In the genomic region with DNA sequence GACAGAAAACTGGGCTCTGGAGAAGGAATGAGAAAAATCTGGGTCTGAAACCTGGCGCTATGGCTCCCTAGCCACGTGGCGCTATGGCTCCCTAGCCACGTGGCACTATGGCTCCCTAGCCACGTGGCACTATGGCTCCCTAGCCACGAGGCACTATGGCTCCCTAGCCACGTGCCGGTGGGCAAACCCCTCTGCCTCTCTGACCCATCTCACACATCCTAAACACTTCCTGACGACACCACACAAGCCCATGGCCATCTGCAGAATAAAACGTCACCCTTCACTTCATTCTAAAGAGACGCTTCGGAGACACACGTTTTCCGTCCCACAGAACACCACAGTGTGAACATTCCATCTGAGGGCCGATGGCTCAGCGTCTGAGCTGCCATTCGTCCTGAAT, we compare ENCODE assay signal across 19 mouse cellular contexts.
A peak's percentile ranks its signal among the peaks of the same experiment; 100 is the strongest.
DNase-seq lines count a peak whose midpoint lies in the region; ATAC-seq and TF ChIP-seq lines count a peak whose summit lies in the region.
"Had no signal": no experiment of that assay in that cellular context is flagged by ENCODE, and none has a peak within 500 bp of the region (broad histone marks: within the 10 kb centered on the region; RNA-seq: fewer than 3 reads in every experiment).

No protein-coding gene starts in this region.

- no peaks in the 10 kb centered on the region for H3K4me1 ChIP-seq in midbrain, embryonic 11.5 days (ENCODE audit: control insufficient read depth, insufficient read depth, low read length)
- peaks cover 5% of the 10 kb centered on the region; the same call in 1 of the 2 replicates for H3K4me1 ChIP-seq in midbrain, postnatal 0 days (ENCODE audit: insufficient read depth, low read length)
- H3K4me1 ChIP-seq in CH12.LX (ENCODE audit: control insufficient read depth in 1 of 2, insufficient read depth in 2 of 2): peaks cover 4 to 55% of the 10 kb centered on the region in 2 experiments; a peak in 2 of 4 replicates

- no peaks in the 10 kb centered on the region for H3K36me3 ChIP-seq in midbrain, embryonic 11.5 days (ENCODE audit: control insufficient read depth, insufficient read depth, low read length)
- H3K36me3 ChIP-seq in midbrain, postnatal 0 days (ENCODE audit: insufficient read depth, low read length): no peaks in the 10 kb centered on the region
- peaks cover 0 to 4% of the 10 kb centered on the region in 2 experiments for H3K36me3 ChIP-seq in CH12.LX (replicated peaks in 1 of 2; ENCODE audit: control insufficient read depth in 1 of 2, insufficient read depth in 1 of 2, low read length in 1 of 2)

- no peak overlapping the region for H3K27ac ChIP-seq in midbrain, embryonic 11.5 days (ENCODE audit: low read depth, low read length)
- no peak overlapping the region for H3K27ac ChIP-seq in midbrain, postnatal 0 days (ENCODE audit: low read depth, low read length)
- no peak overlapping the region for H3K27ac ChIP-seq in CH12.LX (ENCODE audit: insufficient read depth, low read depth)

- no peak for TF ChIP-seq RAD21 in CH12.LX (IDR thresholded peaks at IDR 0.05; ENCODE audit: low read depth, low read length)

- DNase-seq in midbrain, embryonic 11.5 days (ENCODE audit: low spot score, missing footprints): peak; percentile 28
- no peak for DNase-seq in midbrain, postnatal 0 days (ENCODE audit: low spot score)
- peak; percentile 46 for DNase-seq in CH12.LX (ENCODE audit: extremely low read depth)
- DNase-seq in gastrocnemius, postnatal 4 days (ENCODE audit: low spot score in 2 of 2): no peak
- DNase-seq: adrenal gland, adult 2 months; adrenal gland, adult 8-10 months; adrenal gland, postnatal 10 days; adrenal gland, postnatal 14 days; adrenal gland, postnatal 25 days; adrenal gland, postnatal 36 days; B cell, adult 2 months; cerebellum, adult 11 months; cerebellum, adult 11-12 months; cerebellum, adult 18-20 months; cerebellum, adult 2 months had no signal

- no peak for TF ChIP-seq CTCF in midbrain, postnatal 0 days (IDR thresholded peaks at IDR 0.05)
- TF ChIP-seq CTCF in CH12.LX (conservative IDR thresholded peaks at IDR 0.05 in 1 of 2, IDR thresholded peaks at IDR 0.05 in 1 of 2; ENCODE audit: low read depth in 2 of 2, low read length in 2 of 2): no peak

- H3K79me2 ChIP-seq in CH12.LX (replicated peaks; ENCODE audit: control insufficient read depth, extremely low read depth, insufficient read depth, poor library complexity, severe bottlenecking): no peaks in the 10 kb centered on the region

- no peak overlapping the region for H3K4me3 ChIP-seq in midbrain, embryonic 11.5 days (ENCODE audit: low read depth, low read length)
- H3K4me3 ChIP-seq in midbrain, postnatal 0 days (ENCODE audit: low read depth, low read length): no peak overlapping the region
- H3K4me3 ChIP-seq in CH12.LX (replicated peaks in 1 of 3; ENCODE audit: low read depth in 2 of 3, low read length in 2 of 3, poor library complexity in 1 of 3): no peak overlapping the region

- no peak for ATAC-seq in midbrain, embryonic 11.5 days (ENCODE audit: low FRiP score)
- no peak for ATAC-seq in midbrain, postnatal 0 days (ENCODE audit: low FRiP score)
- ATAC-seq: activated CD4-positive, CD25-positive, alpha-beta regulatory T cell, adult 4 months; CD4-positive, CD25-positive, alpha-beta regulatory T cell, adult 4 months; Patski had no signal

- in situ Hi-C loops in CH12.LX (cut with MboI; ENCODE audit: low pct_ligation_motif_present, low pct_unique_long_range_greater_than_20kb, low sequenced_read_pairs): no loop called here

- no peak overlapping the region for H3K9ac ChIP-seq in midbrain, embryonic 11.5 days (ENCODE audit: low read length)
- no peak overlapping the region for H3K9ac ChIP-seq in midbrain, postnatal 0 days (replicated peaks; ENCODE audit: low read length, poor library complexity, severe bottlenecking)
- no peak overlapping the region for H3K9ac ChIP-seq in CH12.LX (ENCODE audit: insufficient read depth, low read depth)

- H3K4me2 ChIP-seq in midbrain, embryonic 11.5 days: no peak overlapping the region
- no peak overlapping the region for H3K4me2 ChIP-seq in midbrain, postnatal 0 days (ENCODE audit: low read depth, low read length, poor library complexity, severe bottlenecking)
- no peak overlapping the region for H3K4me2 ChIP-seq in CH12.LX (ENCODE audit: insufficient read depth, low read depth, poor library complexity, severe bottlenecking)

- dilution Hi-C loops in CH12.LX (cut with MboI; ENCODE audit: extremely low pct_ligation_motif_present, extremely low pct_unique_long_range_greater_than_20kb, low sequenced_read_pairs): no loop called here

- WGBS in midbrain, embryonic 11.5 days: 95% methylated on average over 17 of the region's 17 CpGs
- 95% methylated on average over 17 of the region's 17 CpGs for WGBS in midbrain, postnatal 0 days

- H3K27me3 ChIP-seq in midbrain, embryonic 11.5 days (ENCODE audit: control insufficient read depth, insufficient read depth, low read length): no peaks in the 10 kb centered on the region
- no peaks in the 10 kb centered on the region for H3K27me3 ChIP-seq in midbrain, postnatal 0 days (ENCODE audit: insufficient read depth, low read length)
- H3K27me3 ChIP-seq in CH12.LX (replicated peaks): no peaks in the 10 kb centered on the region
- H3K27me3 ChIP-seq: Patski had no signal

- TF ChIP-seq EP300 in CH12.LX (IDR thresholded peaks at IDR 0.05; ENCODE audit: low read length): no peak

- no peaks in the 10 kb centered on the region for H3K9me3 ChIP-seq in midbrain, embryonic 11.5 days (ENCODE audit: control insufficient read depth, low read length)
- H3K9me3 ChIP-seq in midbrain, postnatal 0 days (ENCODE audit: low read length): no peaks in the 10 kb centered on the region
- H3K9me3 ChIP-seq in CH12.LX (replicated peaks; ENCODE audit: low read length): no peaks in the 10 kb centered on the region
- H3K9me3 ChIP-seq: G1E had no signal

- no peak for TF ChIP-seq POLR2A in CH12.LX (IDR thresholded peaks at IDR 0.05; ENCODE audit: low read depth, low read length)

TF ChIP-seq in CH12.LX, 34 proteins besides CTCF, POLR2A, EP300 and RAD21:
- peak; percentile 52 for TF ChIP-seq BHLHE40 (IDR thresholded peaks at IDR 0.05; ENCODE audit: low read depth, low read length)
- peak; percentile 30 for TF ChIP-seq ETS1 (conservative IDR thresholded peaks at IDR 0.05; ENCODE audit: low read depth, low read length)
- TF ChIP-seq JUN (IDR thresholded peaks at IDR 0.05; ENCODE audit: insufficient read depth, low read depth, low read length): no peak
- TF ChIP-seq MEF2A (IDR thresholded peaks at IDR 0.05; ENCODE audit: borderline replicate concordance, low read depth, low read length): no peak
- no peak for TF ChIP-seq NRF1 (IDR thresholded peaks at IDR 0.05; ENCODE audit: low read depth, low read length)
- peak; percentile 64; the same call in 1 of the 2 replicates for TF ChIP-seq MAX (IDR thresholded peaks at IDR 0.05; ENCODE audit: low read length)
- no peak for TF ChIP-seq PAX5 (IDR thresholded peaks at IDR 0.05; ENCODE audit: low read length)

Comparison
In these comparisons a context has a peak if more than half of its experiments do, and no peak if none do; other contexts are left out.
1. DNase-seq: peak in midbrain, embryonic 11.5 days (single experiment) and CH12.LX (single experiment); none in midbrain, postnatal 0 days (single experiment) and gastrocnemius, postnatal 4 days (0 of 2).